Mouse (Mus musculus): ENCODE results near the gene Ogfod2.

- no peak for TF ChIP-seq POLR2A (IDR thresholded peaks at IDR 0.05; ENCODE audit: borderline replicate concordance, extremely low read depth, low read depth, low read length)
- no peak for TF ChIP-seq CTCF (IDR thresholded peaks at IDR 0.05; ENCODE audit: insufficient read depth, low read length)
These were observed 47.4 kb downstream of the Ogfod2 start for GRCm38 (mm10) chr5:124159453-124159852.
